Mouse (Mus musculus) right cerebral cortex, postnatal 36 days (tissue): ENCODE results near the gene Mto1.
"Not testable (repeated sequence)": the region's sequence is repeated elsewhere in the genome, so short reads cannot be mapped to it uniquely, and the experiment has no call there.

ENCODE experiments used
- DNase-seq, 2 experiments: peaks; one replicate each; pipeline ENCODE4 v3.0.0; 2022; ENCODE audit warnings: low spot score in 2 of 2, mixed read lengths in 1 of 2

The Mto1 gene

GRCm38 (mm10) chr9:78475873-78476272 is 27.9 kb downstream of the Mto1 start:
- no peak for DNase-seq

- no peak for DNase-seq
Measured at GRCm38 (mm10) chr9:78476531-78477020, 28.6 kb downstream of the Mto1 start.

GRCm38 (mm10) chr9:78477021-78477551 is 29.1 kb downstream of the Mto1 start:
- no peak for DNase-seq

GRCm38 (mm10) chr9:78478009-78478605 is 30.1 kb downstream of the Mto1 start:
- DNase-seq: not testable (repeated sequence)

GRCm38 (mm10) chr9:78479308-78479707 is 31.3 kb downstream of the Mto1 start:
- DNase-seq: not testable (repeated sequence)

- DNase-seq: not testable (repeated sequence)
Measured at GRCm38 (mm10) chr9:78480227-78480626, 32.2 kb downstream of the Mto1 start.

GRCm38 (mm10) chr9:78480706-78481358 is 32.8 kb downstream of the Mto1 start:
- DNase-seq: peak; percentile 58 to 68

GRCm38 (mm10) chr9:78481423-78482331 is 33.7 kb downstream of the Mto1 start:
- peak; percentile 93 to 95 for DNase-seq

GRCm38 (mm10) chr9:78482386-78482785 is 34.4 kb downstream of the Mto1 start:
- no peak for DNase-seq

- DNase-seq: no peak
Measured at GRCm38 (mm10) chr9:78484660-78485059, 36.7 kb downstream of the Mto1 start.

- not testable (repeated sequence) for DNase-seq
Measured at GRCm38 (mm10) chr9:78488021-78488420, 40.0 kb downstream of the Mto1 start.

- no peak for DNase-seq
Measured at GRCm38 (mm10) chr9:78488890-78489420, 40.9 kb downstream of the Mto1 start, which contains the start of gene Eef1a1. Eef1a1 (minus strand) TSS chr9:78489151.

GRCm38 (mm10) chr9:78491169-78491568 is 43.2 kb downstream of the Mto1 start:
- DNase-seq: no peak

GRCm38 (mm10) chr9:78492254-78492653 is 44.2 kb downstream of the Mto1 start:
- no peak for DNase-seq

- no peak for DNase-seq
Measured at GRCm38 (mm10) chr9:78493171-78493570, 45.2 kb downstream of the Mto1 start.

GRCm38 (mm10) chr9:78500386-78500785 is 52.4 kb downstream of the Mto1 start:
- no peak for DNase-seq

- DNase-seq: no peak
Measured at GRCm38 (mm10) chr9:78501284-78501683, 53.3 kb downstream of the Mto1 start.

- DNase-seq: no peak
Measured at GRCm38 (mm10) chr9:78503223-78504079, 55.4 kb downstream of the Mto1 start.

GRCm38 (mm10) chr9:78504133-78504532 is 56.1 kb downstream of the Mto1 start:
- DNase-seq: no peak

- no peak for DNase-seq
Measured at GRCm38 (mm10) chr9:78504679-78505078, 56.7 kb downstream of the Mto1 start.

GRCm38 (mm10) chr9:78505223-78505622 is 57.2 kb downstream of the Mto1 start:
- DNase-seq: no peak
